Mouse (Mus musculus) stomach, embryonic 15.5 days (tissue): ENCODE measurements around the gene Etv2. TPM values are rescaled to one million over a fixed set of nuclear protein-coding genes. Genes with fewer than 3 reads are reported as not detected.
A peak's percentile ranks its signal among the peaks of the same experiment; 100 is the strongest.

Source experiments
- ATAC-seq: fragments of 200-750 bp; cut with Nextera tagmentation; 2 replicates; pipeline ENCODE4 v1.8.0; 2017; ENCODE audit warnings: low read depth, moderate number of reproducible peaks, moderate TSS enrichment; ENCODE audit not compliant: insufficient read depth, low FRiP score
- H3K27ac ChIP-seq: fragments of 300-500 bp; sonication (generic); 2 replicates; pipeline ENCODE4 v1.5.1; 2015; ENCODE audit warnings: mild to moderate bottlenecking, inconsistent platforms
- H3K27me3 ChIP-seq: fragments of 300-500 bp; sonication (generic); replicated peaks from 2 replicates; pipeline ENCODE4 v1.6.1; 2015; ENCODE audit warnings: inconsistent platforms
- H3K36me3 ChIP-seq: fragments of 300-500 bp; sonication (generic); 2 replicates; pipeline ENCODE4 v1.6.1; 2015; ENCODE audit warnings: inconsistent platforms
- H3K4me1 ChIP-seq: fragments of 300-500 bp; sonication (generic); 2 replicates; pipeline ENCODE4 v1.6.1; 2015; ENCODE audit warnings: inconsistent platforms
- H3K4me2 ChIP-seq: fragments of 300-500 bp; sonication (generic); 2 replicates; pipeline ENCODE4 v1.6.1; 2015; ENCODE audit warnings: mild to moderate bottlenecking, inconsistent platforms
- H3K4me3 ChIP-seq: fragments of 300-500 bp; sonication (generic); replicated peaks from 2 replicates; pipeline ENCODE4 v1.5.1; 2015; ENCODE audit warnings: inconsistent platforms
- H3K9ac ChIP-seq: fragments of 300-500 bp; sonication (generic); 2 replicates; pipeline ENCODE4 v1.6.1; 2015; ENCODE audit warnings: inconsistent platforms
- H3K9me3 ChIP-seq: fragments of 300-500 bp; sonication (generic); 2 replicates; pipeline ENCODE4 v1.6.1; 2016; ENCODE audit warnings: inconsistent platforms
- WGBS: fragments of 180-500 bp; shearing (Covaris S2); methylation state at CpG from one replicate; pipeline ENCODE4 v1.1.7; 2015; 5-methylcytosine and 5-hydroxymethylcytosine counted together
- polyA plus RNA-seq: library from polyadenylated mRNA; unstranded; fragments of >200 nt; fragmentation: Nextera tagmentation; extraction: Ambion mirVana; gene quantifications from 2 replicates; pipeline ENCODE4 v1.2.1, GENCODE M21; 2015

Etv2 gene
- polyA plus RNA-seq, 1 experiment from 2014 or later = not detected

DNA sequence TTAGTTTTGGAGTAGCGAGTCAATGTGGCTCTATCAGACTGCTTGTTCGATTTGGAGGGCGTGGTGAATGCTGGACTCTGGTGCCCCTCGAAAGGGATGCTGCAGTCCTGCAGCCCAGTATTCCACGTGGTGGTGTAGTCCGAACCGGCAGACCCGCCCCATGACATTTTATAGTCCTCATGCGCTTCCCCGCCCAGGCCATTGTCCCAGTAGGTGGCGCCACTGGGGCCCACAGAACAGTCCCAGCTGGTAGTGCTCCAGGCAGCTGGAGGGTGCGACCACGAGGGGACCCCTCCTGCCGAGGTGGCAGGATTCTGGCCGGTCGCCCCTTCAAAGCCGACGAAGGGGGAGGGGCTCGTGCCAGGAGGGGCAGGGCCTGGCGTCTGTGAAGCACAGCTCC is 1.0 kb downstream of the Etv2 start:
- Histone ChIP-seq H3K4me3 (peak overlapping the region; percentile 22; the same call in 1 of the 2 replicates), H3K27me3 (peaks cover 45% of the 10 kb centered on the region), H3K4me2 (peak overlapping the region; percentile 46), H3K27ac (no peak overlapping the region), H3K9ac (no peak overlapping the region), H3K9me3 (no peaks in the 10 kb centered on the region), H3K4me1 (peaks cover 15% of the 10 kb centered on the region; the same call in 1 of the 2 replicates), H3K36me3 (no peaks in the 10 kb centered on the region)
- ATAC-seq = peak; percentile 70
- under 1% methylated on average over 20 of the region's 20 CpGs for WGBS

DNA sequence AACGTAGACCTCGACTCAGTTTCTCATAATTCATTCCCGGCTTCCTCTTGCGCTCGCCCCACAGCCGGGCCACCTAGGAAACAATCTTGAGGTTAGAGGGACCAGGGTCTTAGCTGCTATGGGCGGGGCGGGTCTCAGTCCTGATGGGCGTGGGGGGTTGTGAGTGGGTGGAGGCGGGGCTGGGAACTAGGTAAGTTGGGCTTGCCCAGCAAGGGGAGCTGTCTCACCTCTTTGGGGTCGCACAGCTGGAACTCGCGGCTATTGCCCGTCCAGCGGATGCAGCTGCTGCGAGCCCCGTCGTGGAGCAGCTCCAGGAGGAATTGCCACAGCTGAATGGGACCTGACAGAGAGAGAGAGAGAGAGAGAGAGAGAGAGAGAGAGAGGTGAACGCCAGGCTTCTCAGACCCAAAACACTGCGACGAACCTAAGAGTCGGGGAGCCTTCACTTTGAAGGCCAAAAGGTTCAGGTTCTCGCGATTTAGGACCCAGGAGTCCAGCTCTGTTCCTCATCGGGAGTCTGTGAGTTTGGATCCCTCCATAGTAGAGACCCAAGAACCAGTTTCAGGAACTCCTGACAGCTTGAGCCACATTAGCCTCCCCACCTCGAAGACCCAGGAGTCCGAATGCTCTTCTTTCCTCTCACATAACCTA is 1.8 kb downstream of the Etv2 start:
- 5% methylated on average over 26 of the region's 27 CpGs for WGBS
- ATAC-seq = no peak
- Histone ChIP-seq H3K36me3 (no peaks in the 10 kb centered on the region), H3K9me3 (no peaks in the 10 kb centered on the region), H3K27me3 (peaks cover 45% of the 10 kb centered on the region), H3K4me3 (no peak overlapping the region), H3K27ac (no peak overlapping the region), H3K9ac (no peak overlapping the region), H3K4me2 (peak overlapping the region; percentile 11; the same call in 1 of the 2 replicates), H3K4me1 (peaks cover 15% of the 10 kb centered on the region; the same call in 1 of the 2 replicates)

DNA sequence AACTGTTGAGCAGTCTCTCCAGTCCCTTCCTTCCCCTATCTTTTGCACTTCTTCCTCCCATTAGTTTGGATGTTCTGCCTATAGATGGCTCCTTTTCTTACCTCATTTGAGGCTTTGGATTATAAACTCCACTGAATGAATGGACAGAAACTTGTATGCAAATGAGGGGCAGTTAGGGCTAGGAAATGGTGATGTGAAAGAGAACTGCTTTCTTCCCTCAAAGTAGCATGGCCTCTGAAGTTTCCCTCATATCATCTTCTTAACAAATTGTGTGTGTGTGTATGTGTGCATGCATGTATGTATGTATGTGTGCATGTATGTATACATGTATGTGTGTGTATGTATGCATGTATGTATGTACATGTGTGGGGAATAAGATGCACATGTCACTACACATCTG is 6.6 kb downstream of the Etv2 start:
- peaks cover 12% of the 10 kb centered on the region for H3K4me1 ChIP-seq
- H3K27ac ChIP-seq = no peak overlapping the region
- no peak for ATAC-seq
- H3K4me2 ChIP-seq = no peak overlapping the region
- peaks cover 21% of the 10 kb centered on the region for H3K27me3 ChIP-seq
- no peaks in the 10 kb centered on the region for H3K9me3 ChIP-seq
- H3K9ac ChIP-seq = no peak overlapping the region
- H3K4me3 ChIP-seq = no peak overlapping the region
- H3K36me3 ChIP-seq = peaks cover 4% of the 10 kb centered on the region; the same call in 1 of the 2 replicates

DNA sequence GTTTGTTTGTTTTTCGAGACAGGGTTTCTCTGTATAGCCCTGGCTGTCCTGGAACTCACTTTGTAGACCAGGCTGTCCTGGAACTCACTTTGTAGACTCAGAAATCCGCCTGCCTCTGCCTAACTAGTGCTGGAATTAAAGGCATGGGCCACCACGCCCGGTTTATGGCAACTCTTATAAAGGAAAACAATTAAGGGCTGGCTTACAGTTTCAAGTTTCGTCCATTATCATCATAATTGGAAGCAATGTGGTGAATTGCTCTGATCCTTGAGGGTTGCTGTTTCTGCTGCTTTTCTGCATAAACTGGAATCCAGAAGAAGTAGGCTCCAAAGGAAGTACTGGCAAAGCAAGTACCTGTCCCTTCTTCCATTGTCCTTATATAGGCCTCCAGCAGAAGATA is 9.0 kb downstream of the Etv2 start:
- H3K27me3 ChIP-seq = no peaks in the 10 kb centered on the region
- H3K9ac ChIP-seq = no peak overlapping the region
- 83% methylated on average over 5 of the region's 5 CpGs for WGBS
- ATAC-seq = no peak
- H3K9me3 ChIP-seq = no peaks in the 10 kb centered on the region
- H3K4me1 ChIP-seq = peaks cover 8% of the 10 kb centered on the region
- H3K4me3 ChIP-seq = no peak overlapping the region
- peaks cover 17% of the 10 kb centered on the region for H3K36me3 ChIP-seq
- H3K27ac ChIP-seq = no peak overlapping the region
- no peak overlapping the region; the same call in 1 of the 2 replicates for H3K4me2 ChIP-seq

DNA sequence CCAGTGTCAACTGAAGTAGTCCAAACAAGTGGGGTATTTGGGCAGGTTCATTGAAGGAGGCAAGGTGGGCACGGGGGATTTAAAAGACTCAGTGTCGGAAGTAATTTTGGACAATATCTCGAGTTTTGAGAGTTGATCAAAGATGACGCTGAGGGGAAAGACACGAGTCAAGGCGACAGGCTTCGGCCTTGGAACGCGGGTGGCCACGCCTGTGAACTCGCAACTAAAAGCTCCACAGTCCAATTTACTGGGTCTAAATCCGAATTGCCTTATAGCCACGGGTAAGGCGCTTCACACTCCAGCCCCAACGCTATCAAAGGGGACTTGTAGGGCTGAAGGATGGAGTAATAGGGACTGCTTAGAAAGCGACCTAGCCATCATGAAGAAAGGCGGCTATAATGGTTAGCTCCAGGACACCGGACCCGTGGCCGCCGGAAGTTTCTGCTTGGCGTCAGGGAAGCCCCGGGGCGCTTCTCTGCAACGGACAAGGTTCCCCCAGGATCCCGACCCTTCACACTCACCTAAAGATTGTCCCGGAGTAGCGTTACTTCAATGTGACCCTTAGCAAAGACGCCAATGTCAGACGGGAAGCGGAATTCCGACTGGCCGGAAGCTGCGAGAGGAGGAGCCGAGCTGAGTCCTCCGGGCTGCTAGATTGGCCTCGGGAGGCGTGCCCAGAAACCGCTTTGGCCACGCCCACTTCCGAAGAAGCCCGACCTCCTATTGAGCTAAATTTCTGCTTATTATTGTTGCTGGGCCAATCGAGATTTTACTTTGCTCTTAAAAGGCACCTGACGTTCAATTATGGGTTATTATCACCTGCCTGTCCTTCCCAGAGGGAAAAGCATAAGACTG is 9.9 kb downstream of the Etv2 start, which contains the start of gene Cox6b1:
Cox6b1 (minus strand) TSS at position 622 of the 855 bp plus-strand sequence.
- peak within 1 kb of the TSS; percentile 72 for H3K9ac ChIP-seq
- peak within 1 kb of the TSS; percentile 46; the same call in 1 of the 2 replicates for H3K27ac ChIP-seq
- H3K27me3 ChIP-seq = no peaks in the 10 kb centered on the region
- peaks cover 8% of the 10 kb centered on the region for H3K4me1 ChIP-seq
- H3K9me3 ChIP-seq = no peaks in the 10 kb centered on the region
- peak within 1 kb of the TSS; percentile 66 for H3K4me2 ChIP-seq
- H3K36me3 ChIP-seq = peaks cover 17% of the 10 kb centered on the region
- WGBS = under 1% methylated on average over 44 of the region's 44 CpGs
- peak; percentile 89 for ATAC-seq
- peak within 1 kb of the TSS; percentile 72 for H3K4me3 ChIP-seq

DNA sequence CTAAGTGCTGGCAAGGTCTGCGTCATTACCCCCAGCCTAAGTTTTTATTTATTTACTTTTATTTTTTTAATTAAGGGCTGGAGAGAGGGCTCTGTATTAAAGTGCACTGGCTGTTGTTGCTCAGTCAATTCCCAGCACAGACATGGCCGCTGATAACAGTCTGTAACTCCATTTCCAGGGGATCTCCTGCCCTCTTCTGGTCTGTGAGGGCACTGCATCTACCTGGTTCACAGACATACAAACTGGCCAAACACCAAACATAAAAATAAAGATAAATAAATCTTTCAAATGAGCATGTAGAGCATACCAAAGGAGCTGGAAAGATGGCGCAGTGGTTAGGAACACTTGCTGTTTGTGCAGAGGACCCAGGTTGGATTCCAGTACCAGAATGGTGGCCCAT is 16.4 kb downstream of the Etv2 start:
- no peak overlapping the region for H3K4me3 ChIP-seq
- no peak overlapping the region for H3K4me2 ChIP-seq
- WGBS = 91% methylated on average over 3 of the region's 3 CpGs
- no peaks in the 10 kb centered on the region for H3K4me1 ChIP-seq
- H3K9me3 ChIP-seq = no peaks in the 10 kb centered on the region
- no peak overlapping the region for H3K9ac ChIP-seq
- H3K27me3 ChIP-seq = no peaks in the 10 kb centered on the region
- no peak for ATAC-seq
- peaks cover 45% of the 10 kb centered on the region for H3K36me3 ChIP-seq
- no peak overlapping the region for H3K27ac ChIP-seq

DNA sequence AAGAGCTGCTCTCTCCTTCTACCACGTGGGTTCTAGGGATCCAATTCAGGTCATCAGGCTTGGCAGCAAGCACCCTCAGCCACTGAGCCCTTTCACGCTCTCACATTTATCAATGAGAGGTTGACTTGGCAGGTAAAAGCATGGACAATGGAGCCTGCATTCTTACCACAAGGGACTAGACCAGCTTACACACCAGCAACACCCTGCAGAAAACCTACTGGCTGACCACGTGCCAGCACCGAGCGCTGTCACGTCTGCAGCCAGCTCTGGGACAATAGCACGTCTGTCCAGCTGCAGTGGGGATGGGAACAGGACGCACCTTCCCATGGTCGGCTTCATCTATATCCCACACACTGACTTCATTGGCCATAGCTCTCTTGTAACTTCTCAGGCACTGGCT is 17.0 kb downstream of the Etv2 start:
- WGBS = 93% methylated on average over 9 of the region's 9 CpGs
- Histone ChIP-seq H3K4me1 (no peaks in the 10 kb centered on the region), H3K9me3 (no peaks in the 10 kb centered on the region), H3K36me3 (peaks cover 44% of the 10 kb centered on the region), H3K9ac (no peak overlapping the region), H3K27me3 (no peaks in the 10 kb centered on the region), H3K4me2 (no peak overlapping the region), H3K27ac (no peak overlapping the region), H3K4me3 (no peak overlapping the region)
- no peak for ATAC-seq

DNA sequence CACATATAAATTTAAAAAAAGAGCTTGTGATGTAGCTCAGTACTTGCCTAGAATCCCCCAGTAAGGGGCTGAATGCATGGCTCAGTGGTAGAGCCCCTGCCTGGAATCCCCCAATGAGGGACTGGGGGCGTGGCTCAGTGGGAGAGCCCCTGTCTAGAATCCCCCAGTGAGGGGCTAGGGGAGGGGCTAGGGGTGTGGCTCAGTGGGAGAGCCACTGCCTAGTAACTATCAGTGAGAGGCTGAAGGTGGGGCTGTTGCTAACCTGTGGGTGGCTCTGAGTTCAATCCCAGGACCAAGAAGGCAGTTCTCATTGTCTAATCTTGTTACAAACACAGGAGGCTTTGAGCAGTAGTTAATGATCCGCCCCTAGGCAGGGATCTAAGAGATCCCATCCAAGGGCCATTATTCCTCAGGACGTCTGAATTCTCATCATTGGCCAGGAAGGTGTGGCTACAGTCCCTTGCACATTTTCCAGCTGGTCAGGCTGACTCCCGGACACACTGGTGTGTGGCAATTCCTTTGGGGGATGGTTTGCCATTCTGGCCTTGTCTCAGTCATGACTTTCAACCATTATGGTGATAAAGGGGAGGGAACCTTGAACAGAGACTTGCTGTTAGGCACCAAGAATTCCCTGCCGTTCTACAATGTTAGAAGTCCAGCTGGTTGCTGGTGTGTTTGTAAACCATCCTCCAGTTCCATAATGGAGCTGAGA is 20.4 kb downstream of the Etv2 start:
- 53% methylated on average over 5 of the region's 5 CpGs for WGBS
- Histone ChIP-seq H3K27ac (no peak overlapping the region), H3K9me3 (no peaks in the 10 kb centered on the region), H3K4me2 (no peak overlapping the region), H3K4me3 (no peak overlapping the region), H3K9ac (no peak overlapping the region), H3K27me3 (no peaks in the 10 kb centered on the region), H3K36me3 (peaks cover 32% of the 10 kb centered on the region), H3K4me1 (no peaks in the 10 kb centered on the region)
- ATAC-seq = no peak

DNA sequence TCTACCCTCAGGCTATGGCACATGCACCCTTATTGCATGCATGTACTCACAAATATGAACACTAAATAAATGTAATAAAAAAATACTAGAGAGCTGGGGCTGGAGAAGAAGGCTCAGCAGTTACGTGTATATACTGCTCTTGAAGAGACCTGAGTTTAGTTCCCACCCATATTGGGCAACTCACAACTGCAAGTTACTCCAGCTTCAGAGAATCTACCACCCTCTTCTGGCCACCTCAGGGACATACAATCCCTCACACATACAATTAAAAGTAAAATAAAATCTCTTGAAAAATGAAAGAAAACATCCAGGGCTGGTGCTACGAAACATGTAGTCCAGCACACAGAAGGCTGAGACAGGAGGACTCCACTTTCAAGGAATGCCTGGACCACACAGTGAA is 21.2 kb downstream of the Etv2 start:
- 64% methylated on average over 2 of the region's 2 CpGs for whole genome bisulfite sequencing

DNA sequence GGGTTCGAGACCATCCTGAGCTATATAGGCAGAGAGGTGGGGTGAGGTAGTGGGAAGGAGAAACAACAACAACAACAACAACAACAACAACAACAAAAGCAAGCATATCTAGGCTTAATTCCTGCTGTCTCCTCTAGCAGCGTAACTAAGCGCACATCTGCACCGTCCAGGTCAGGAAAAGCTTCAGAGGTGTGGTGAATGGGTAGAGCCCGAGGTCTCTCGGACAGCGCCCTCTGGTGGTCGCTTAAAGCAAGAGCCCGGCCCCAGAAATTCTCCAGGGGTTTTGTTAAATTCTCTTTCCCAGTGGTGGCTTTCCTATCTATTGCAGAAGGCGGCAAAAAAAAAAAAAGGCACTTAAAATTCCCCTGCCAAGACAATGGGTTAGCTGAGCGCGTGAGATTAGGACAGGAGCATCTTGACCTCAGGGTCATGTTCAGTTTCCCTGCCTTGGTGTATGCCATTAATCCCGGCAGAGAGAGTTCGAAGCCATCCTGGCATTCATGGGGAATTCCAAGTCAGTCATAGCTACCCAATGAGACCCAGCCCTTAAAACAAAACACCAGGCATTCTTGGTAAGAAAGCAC is 22.0 kb downstream of the Etv2 start:
- H3K27me3 ChIP-seq = no peaks in the 10 kb centered on the region
- H3K4me3 ChIP-seq = no peak overlapping the region
- peak; percentile 70 for ATAC-seq
- H3K4me2 ChIP-seq = no peak overlapping the region
- no peak overlapping the region for H3K27ac ChIP-seq
- H3K9ac ChIP-seq = no peak overlapping the region
- 23% methylated on average over 14 of the region's 14 CpGs for WGBS
- peaks cover 23% of the 10 kb centered on the region for H3K36me3 ChIP-seq
- no peaks in the 10 kb centered on the region for H3K4me1 ChIP-seq
- no peaks in the 10 kb centered on the region for H3K9me3 ChIP-seq

More for the DNA sequence above, 21.2 kb downstream of the Etv2 start:
- Histone ChIP-seq H3K27me3 (no peaks in the 10 kb centered on the region), H3K4me2 (no peak overlapping the region), H3K9ac (no peak overlapping the region), H3K4me1 (no peaks in the 10 kb centered on the region), H3K9me3 (no peaks in the 10 kb centered on the region), H3K4me3 (no peak overlapping the region), H3K27ac (no peak overlapping the region), H3K36me3 (peaks cover 31% of the 10 kb centered on the region)
- ATAC-seq = no peak

DNA sequence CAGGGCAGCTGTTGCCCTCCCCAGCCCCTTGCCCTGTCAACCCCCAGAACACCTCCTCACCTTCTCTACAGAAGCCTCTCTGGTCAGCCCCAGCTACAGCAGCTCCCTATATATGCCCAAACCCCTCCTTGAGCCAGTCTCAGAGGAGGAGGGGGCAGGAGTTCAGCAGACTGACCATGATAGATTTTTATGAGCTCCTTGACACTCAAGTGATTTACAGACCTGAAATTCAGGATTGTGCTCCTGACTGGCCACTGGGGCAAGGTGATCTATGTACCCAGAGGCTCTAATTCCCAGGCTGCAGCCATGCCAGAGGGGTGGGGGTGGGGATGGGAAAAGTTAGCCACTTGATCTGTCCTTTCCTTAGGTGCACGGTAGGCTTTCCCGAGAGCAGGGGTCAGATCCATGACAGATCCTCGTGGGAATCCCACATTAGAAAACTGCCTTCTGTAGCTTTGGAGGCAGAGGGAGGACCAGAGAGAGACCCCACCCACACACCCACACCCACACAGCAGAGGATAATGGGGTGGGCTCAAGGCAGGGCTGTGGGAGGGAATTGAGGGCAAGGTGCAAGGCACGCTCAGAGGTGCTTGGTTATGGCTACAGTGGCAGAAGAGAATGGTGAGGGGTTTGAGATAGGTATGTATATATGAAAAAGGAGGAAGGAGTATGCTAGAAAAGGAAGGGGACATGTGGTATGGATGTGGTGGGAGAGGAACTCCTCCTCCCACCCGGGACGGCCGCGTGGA is 22.8 kb downstream of the Etv2 start, which contains the start of gene Upk1a:
Upk1a (minus strand) TSS at position 194 of the 749 bp plus-strand sequence.
- H3K4me2 ChIP-seq = no peak within 1 kb of the TSS
- peak; percentile 24; the same call in 1 of the 2 replicates for ATAC-seq
- no peak within 1 kb of the TSS for H3K9ac ChIP-seq
- peaks cover 17% of the 10 kb centered on the region for H3K36me3 ChIP-seq
- no peak within 1 kb of the TSS for H3K27ac ChIP-seq
- no peaks in the 10 kb centered on the region for H3K27me3 ChIP-seq
- no peaks in the 10 kb centered on the region for H3K4me1 ChIP-seq
- H3K4me3 ChIP-seq = no peak within 1 kb of the TSS
- 57% methylated on average over 8 of the region's 8 CpGs for WGBS
- no peaks in the 10 kb centered on the region for H3K9me3 ChIP-seq
